Mouse (Mus musculus): ENCODE results near the gene Tmem50b. TPM values are rescaled to one million over a fixed set of nuclear protein-coding genes. Genes with fewer than 3 reads are reported as not detected.
A peak's percentile ranks its signal among the peaks of the same experiment; 100 is the strongest.

The Tmem50b gene
- polyA plus RNA-seq, 1 experiment from 2014 or later, result 13.3 TPM

GRCm38 (mm10) chr16:91565292-91565951 is 32.2 kb downstream of the Tmem50b start:
- Histone ChIP-seq H3K27me3 (replicated peaks; ENCODE audit: control insufficient read depth, insufficient read depth, low read length) (no peaks in the 10 kb centered on the region), H3K4me3 (ENCODE audit: low read depth, low read length) (no peak overlapping the region), H3K27ac (ENCODE audit: low read depth, low read length) (no peak overlapping the region), H3K36me3 (ENCODE audit: control insufficient read depth, insufficient read depth, low read length) (peaks cover 14% of the 10 kb centered on the region), H3K4me2 (no peak overlapping the region), H3K9ac (ENCODE audit: low read depth, low read length) (no peak overlapping the region), H3K4me1 (replicated peaks; ENCODE audit: control insufficient read depth, insufficient read depth, low read length) (peaks cover 8% of the 10 kb centered on the region; the same call in 1 of the 2 replicates), H3K9me3 (ENCODE audit: control insufficient read depth, low read length) (no peaks in the 10 kb centered on the region)
- 57% methylated on average over 9 of the region's 9 CpGs for WGBS
- no peak for ATAC-seq (replicated peaks; ENCODE audit: low FRiP score)
- DNase-seq (ENCODE audit: low spot score), result no peak

- H3K4me1 ChIP-seq (replicated peaks; ENCODE audit: control insufficient read depth, insufficient read depth, low read length), result peaks cover 8% of the 10 kb centered on the region; the same call in 1 of the 2 replicates
- no peak for DNase-seq (ENCODE audit: low spot score)
- H3K36me3 ChIP-seq (ENCODE audit: control insufficient read depth, insufficient read depth, low read length), result peaks cover 19% of the 10 kb centered on the region
- 77% methylated on average over 4 of the region's 4 CpGs for WGBS
- no peak overlapping the region for H3K4me3 ChIP-seq (ENCODE audit: low read depth, low read length)
- H3K4me2 ChIP-seq, result no peak overlapping the region
- ATAC-seq (replicated peaks; ENCODE audit: low FRiP score), result peak; percentile 71; the same call in 1 of the 2 replicates
- no peak overlapping the region for H3K27ac ChIP-seq (ENCODE audit: low read depth, low read length)
- no peaks in the 10 kb centered on the region for H3K9me3 ChIP-seq (ENCODE audit: control insufficient read depth, low read length)
- no peak overlapping the region for H3K9ac ChIP-seq (ENCODE audit: low read depth, low read length)
- no peaks in the 10 kb centered on the region for H3K27me3 ChIP-seq (replicated peaks; ENCODE audit: control insufficient read depth, insufficient read depth, low read length)
Observed at GRCm38 (mm10) chr16:91564580-91565291, 32.9 kb downstream of the Tmem50b start.

- DNase-seq (ENCODE audit: low spot score) (no peak), ATAC-seq (replicated peaks; ENCODE audit: low FRiP score) (no peak)
- Histone ChIP-seq H3K4me1 (replicated peaks; ENCODE audit: control insufficient read depth, insufficient read depth, low read length) (peaks cover 8% of the 10 kb centered on the region; the same call in 1 of the 2 replicates), H3K4me3 (ENCODE audit: low read depth, low read length) (no peak overlapping the region), H3K9me3 (ENCODE audit: control insufficient read depth, low read length) (no peaks in the 10 kb centered on the region), H3K9ac (ENCODE audit: low read depth, low read length) (no peak overlapping the region), H3K27me3 (replicated peaks; ENCODE audit: control insufficient read depth, insufficient read depth, low read length) (no peaks in the 10 kb centered on the region), H3K4me2 (no peak overlapping the region), H3K27ac (ENCODE audit: low read depth, low read length) (no peak overlapping the region), H3K36me3 (ENCODE audit: control insufficient read depth, insufficient read depth, low read length) (peaks cover 23% of the 10 kb centered on the region)
- WGBS, result 81% methylated on average over 38 of the region's 38 CpGs
Observed at GRCm38 (mm10) chr16:91561541-91562457, 35.8 kb downstream of the Tmem50b start.

DNA sequence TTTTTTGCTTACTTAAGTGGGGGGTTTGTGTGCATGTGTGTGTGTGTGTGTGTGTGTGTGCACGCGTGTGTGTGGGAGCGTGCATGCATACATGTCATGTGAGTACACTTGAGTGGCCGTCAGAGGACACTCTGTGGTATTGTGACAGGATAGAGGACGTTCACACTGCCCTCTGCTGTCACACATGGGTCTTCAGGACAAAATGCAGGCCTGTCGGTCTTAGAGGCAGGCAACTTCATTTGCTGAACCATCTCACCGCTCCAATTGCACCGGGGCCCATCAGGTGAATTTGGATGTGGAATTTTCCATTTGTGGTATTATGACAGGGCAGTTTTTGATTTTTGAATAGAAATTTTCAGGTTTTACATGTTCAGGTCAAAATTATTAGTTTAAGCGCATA is 36.5 kb downstream of the Tmem50b start:
- H3K4me2 ChIP-seq, result no peak overlapping the region
- DNase-seq (ENCODE audit: low spot score), result no peak
- 0 out of 2 replicates have a peak, but pooled peaks have one; percentile 42 for ATAC-seq (replicated peaks; ENCODE audit: low FRiP score)
- H3K36me3 ChIP-seq (ENCODE audit: control insufficient read depth, insufficient read depth, low read length), result peaks cover 25% of the 10 kb centered on the region
- H3K9me3 ChIP-seq (ENCODE audit: control insufficient read depth, low read length), result no peaks in the 10 kb centered on the region
- peaks cover 8% of the 10 kb centered on the region; the same call in 1 of the 2 replicates for H3K4me1 ChIP-seq (replicated peaks; ENCODE audit: control insufficient read depth, insufficient read depth, low read length)
- no peaks in the 10 kb centered on the region for H3K27me3 ChIP-seq (replicated peaks; ENCODE audit: control insufficient read depth, insufficient read depth, low read length)
- H3K9ac ChIP-seq (ENCODE audit: low read depth, low read length), result no peak overlapping the region
- H3K4me3 ChIP-seq (ENCODE audit: low read depth, low read length), result no peak overlapping the region
- WGBS, result 64% methylated on average over 9 of the region's 9 CpGs
- no peak overlapping the region for H3K27ac ChIP-seq (ENCODE audit: low read depth, low read length)

DNA sequence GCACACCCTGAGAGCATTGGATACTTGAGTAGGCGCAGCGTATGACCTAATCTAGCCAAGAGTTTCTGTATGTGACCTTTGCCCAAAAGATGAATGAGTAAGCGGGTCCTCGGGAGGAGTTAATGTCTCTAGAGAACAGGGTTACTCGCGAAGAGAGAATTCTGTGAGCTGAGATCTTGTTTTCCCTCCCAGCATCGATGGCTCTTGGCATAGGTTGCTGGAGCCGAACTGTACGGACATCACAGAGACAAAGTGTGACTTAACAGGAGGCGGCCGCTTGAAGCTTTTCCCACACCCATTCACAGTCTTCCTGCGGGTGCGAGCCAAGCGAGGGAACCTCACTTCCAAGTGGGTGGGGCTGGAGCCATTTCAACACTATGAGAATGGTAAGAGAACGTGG is 39.9 kb downstream of the Tmem50b start:
- Histone ChIP-seq H3K36me3 (ENCODE audit: control insufficient read depth, insufficient read depth, low read length) (peaks cover 20% of the 10 kb centered on the region), H3K4me1 (replicated peaks; ENCODE audit: control insufficient read depth, insufficient read depth, low read length) (peaks cover 15% of the 10 kb centered on the region), H3K4me3 (ENCODE audit: low read depth, low read length) (no peak overlapping the region), H3K9me3 (ENCODE audit: control insufficient read depth, low read length) (no peaks in the 10 kb centered on the region), H3K27ac (ENCODE audit: low read depth, low read length) (no peak overlapping the region), H3K9ac (ENCODE audit: low read depth, low read length) (no peak overlapping the region), H3K4me2 (no peak overlapping the region), H3K27me3 (replicated peaks; ENCODE audit: control insufficient read depth, insufficient read depth, low read length) (no peaks in the 10 kb centered on the region)
- no peak for DNase-seq (ENCODE audit: low spot score)
- 88% methylated on average over 15 of the region's 15 CpGs for WGBS
- ATAC-seq (replicated peaks; ENCODE audit: low FRiP score), result no peak

DNA sequence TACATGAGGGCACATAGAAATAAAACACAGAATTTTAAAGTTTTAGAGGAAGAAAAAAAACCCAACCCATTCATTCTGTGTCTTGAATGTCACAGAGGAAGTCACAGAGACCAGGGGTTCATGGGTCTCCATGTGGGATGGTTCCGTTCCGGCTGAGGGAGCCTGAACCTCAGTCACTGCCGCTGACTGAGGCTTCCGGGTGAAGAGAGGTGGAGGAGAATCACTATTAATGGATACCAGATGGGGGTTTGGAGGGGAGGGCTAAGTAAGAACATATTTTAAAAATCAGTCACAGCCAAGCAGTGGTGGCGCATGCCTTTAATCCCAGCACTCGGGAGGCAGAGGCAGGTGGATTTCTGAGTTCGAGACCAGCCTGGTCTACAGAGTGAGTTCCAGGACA is 40.4 kb downstream of the Tmem50b start:
- H3K36me3 ChIP-seq (ENCODE audit: control insufficient read depth, insufficient read depth, low read length), result peaks cover 17% of the 10 kb centered on the region

GRCm38 (mm10) chr16:91556659-91557058 is 40.9 kb downstream of the Tmem50b start:
- Histone ChIP-seq H3K27ac (ENCODE audit: low read depth, low read length) (no peak overlapping the region), H3K9ac (ENCODE audit: low read depth, low read length) (no peak overlapping the region), H3K27me3 (replicated peaks; ENCODE audit: control insufficient read depth, insufficient read depth, low read length) (no peaks in the 10 kb centered on the region), H3K4me1 (replicated peaks; ENCODE audit: control insufficient read depth, insufficient read depth, low read length) (peaks cover 22% of the 10 kb centered on the region), H3K36me3 (ENCODE audit: control insufficient read depth, insufficient read depth, low read length) (peaks cover 14% of the 10 kb centered on the region), H3K4me2 (no peak overlapping the region), H3K4me3 (ENCODE audit: low read depth, low read length) (no peak overlapping the region), H3K9me3 (ENCODE audit: control insufficient read depth, low read length) (no peaks in the 10 kb centered on the region)
- ATAC-seq (replicated peaks; ENCODE audit: low FRiP score) (no peak), DNase-seq (ENCODE audit: low spot score) (no peak)
- 92% methylated on average over 15 of the region's 15 CpGs for WGBS

More for the DNA sequence above, 40.4 kb downstream of the Tmem50b start:
- H3K9me3 ChIP-seq (ENCODE audit: control insufficient read depth, low read length), result no peaks in the 10 kb centered on the region
- no peak for DNase-seq (ENCODE audit: low spot score)
- WGBS, result 87% methylated on average over 7 of the region's 7 CpGs
- ATAC-seq (replicated peaks; ENCODE audit: low FRiP score), result no peak
- no peaks in the 10 kb centered on the region for H3K27me3 ChIP-seq (replicated peaks; ENCODE audit: control insufficient read depth, insufficient read depth, low read length)
- no peak overlapping the region for H3K27ac ChIP-seq (ENCODE audit: low read depth, low read length)
- no peak overlapping the region for H3K4me3 ChIP-seq (ENCODE audit: low read depth, low read length)
- H3K4me1 ChIP-seq (replicated peaks; ENCODE audit: control insufficient read depth, insufficient read depth, low read length), result peaks cover 17% of the 10 kb centered on the region
- no peak overlapping the region for H3K4me2 ChIP-seq
- no peak overlapping the region for H3K9ac ChIP-seq (ENCODE audit: low read depth, low read length)

- DNase-seq (ENCODE audit: low spot score) (no peak), ATAC-seq (replicated peaks; ENCODE audit: low FRiP score) (no peak)
- H3K9ac ChIP-seq (ENCODE audit: low read depth, low read length), result no peak overlapping the region
- H3K9me3 ChIP-seq (ENCODE audit: control insufficient read depth, low read length), result no peaks in the 10 kb centered on the region
- peaks cover 32% of the 10 kb centered on the region for H3K4me1 ChIP-seq (replicated peaks; ENCODE audit: control insufficient read depth, insufficient read depth, low read length)
- H3K36me3 ChIP-seq (ENCODE audit: control insufficient read depth, insufficient read depth, low read length), result peaks cover 9% of the 10 kb centered on the region; the same call in 1 of the 2 replicates
- no peak overlapping the region for H3K4me3 ChIP-seq (ENCODE audit: low read depth, low read length)
- no peak overlapping the region for H3K4me2 ChIP-seq
- no peak overlapping the region for H3K27ac ChIP-seq (ENCODE audit: low read depth, low read length)
- WGBS, result 82% methylated on average over 8 of the region's 8 CpGs
- no peaks in the 10 kb centered on the region for H3K27me3 ChIP-seq (replicated peaks; ENCODE audit: control insufficient read depth, insufficient read depth, low read length)
Observed at GRCm38 (mm10) chr16:91555017-91555605, 42.5 kb downstream of the Tmem50b start.

All from liver, embryonic 11.5 days (tissue).